Mouse (Mus musculus) MEL (cell line): ENCODE data around the gene Lin54.
A peak's percentile ranks its signal among the peaks of the same experiment; 100 is the strongest.

Experiments
- CHD2 ChIP-seq: IDR thresholded peaks from 2 replicates; pipeline ENCODE4 v1.6.1; 2011; ENCODE audit warnings: low read length, improper control_type of control experiment
- CTCF ChIP-seq, 3 experiments: IDR thresholded peaks in 2 of 3; conservative IDR thresholded peaks in 1 of 3; 2 replicates each; pipeline ENCODE4 v1.5.1; 2011 to 2012; ENCODE audit warnings: low read length in 3 of 3, low read depth in 2 of 3, mild to moderate bottlenecking in 2 of 3, improper control_type of control experiment in 1 of 3, inconsistent platforms in 1 of 3, mixed read lengths in 1 of 3, moderate library complexity in 1 of 3; ENCODE audit not compliant: control insufficient read depth in 1 of 3, insufficient read depth in 1 of 3, poor library complexity in 1 of 3, severe bottlenecking in 1 of 3
- EP300 ChIP-seq, 2 experiments: IDR thresholded peaks; 2 replicates each; pipeline ENCODE4 v1.6.1; 2011; ENCODE audit warnings: improper control_type of control experiment in 2 of 2, low read length in 2 of 2, low read depth in 1 of 2, mild to moderate bottlenecking in 1 of 2
- MAFK ChIP-seq: IDR thresholded peaks from 2 replicates; pipeline ENCODE4 v1.6.1; 2011; ENCODE audit warnings: low read depth, mild to moderate bottlenecking, low read length, improper control_type of control experiment, borderline replicate concordance
- MAX ChIP-seq: IDR thresholded peaks from 2 replicates; pipeline ENCODE4 v1.6.1; 2011; ENCODE audit warnings: low read length, improper control_type of control experiment
- MAZ ChIP-seq: IDR thresholded peaks from 2 replicates; pipeline ENCODE4 v1.6.1; 2012; ENCODE audit warnings: low read depth, mild to moderate bottlenecking, inconsistent platforms, low read length, improper control_type of control experiment
- POLR2A ChIP-seq, 2 experiments: IDR thresholded peaks; 2 replicates each; pipeline ENCODE4 v1.6.1; 2011 to 2012; ENCODE audit warnings: low read length in 2 of 2, mild to moderate bottlenecking in 2 of 2, control low read depth in 1 of 2, improper control_type of control experiment in 1 of 2, low read depth in 1 of 2, moderate library complexity in 1 of 2; ENCODE audit not compliant: control insufficient read depth in 1 of 2, insufficient read depth in 1 of 2, poor library complexity in 1 of 2
- RCOR1 ChIP-seq: IDR thresholded peaks from 2 replicates; pipeline ENCODE4 v1.6.1; 2012; ENCODE audit warnings: low read depth, mild to moderate bottlenecking, inconsistent platforms, low read length, improper control_type of control experiment
- TCF12 ChIP-seq: IDR thresholded peaks from 2 replicates; pipeline ENCODE4 v1.6.1; 2014; ENCODE audit warnings: low read depth, mild to moderate bottlenecking, inconsistent platforms, low read length, improper control_type of control experiment, moderate library complexity
- UBTF ChIP-seq: IDR thresholded peaks from 2 replicates; pipeline ENCODE4 v1.6.1; 2012; ENCODE audit warnings: low read depth, mild to moderate bottlenecking, inconsistent platforms, low read length, improper control_type of control experiment, moderate library complexity, borderline replicate concordance; ENCODE audit not compliant: insufficient read depth

GRCm38 (mm10) chr5:100536638-100537037 lies 36.2 kb upstream of the Lin54 start:
- TF ChIP-seq MAX (no peak), EP300 (IDR thresholded peaks at IDR 0.05; ENCODE audit: low read depth in 1 of 2, low read length in 2 of 2) (no peak), CHD2 (no peak), MAZ (no peak), MAFK (no peak), TCF12 (no peak), CTCF (IDR thresholded peaks at IDR 0.05 in 2 of 3, conservative IDR thresholded peaks at IDR 0.05 in 1 of 3; ENCODE audit: control insufficient read depth in 1 of 3, insufficient read depth in 1 of 3, low read depth in 2 of 3, low read length in 3 of 3, poor library complexity in 1 of 3, severe bottlenecking in 1 of 3) (peak; percentile 37 to 81 (median 64)), UBTF (no peak), RCOR1 (no peak), POLR2A (IDR thresholded peaks at IDR 0.05; ENCODE audit: control insufficient read depth in 1 of 2, insufficient read depth in 1 of 2, low read depth in 1 of 2, low read length in 2 of 2, poor library complexity in 1 of 2) (no peak)
